In the genomic region with DNA sequence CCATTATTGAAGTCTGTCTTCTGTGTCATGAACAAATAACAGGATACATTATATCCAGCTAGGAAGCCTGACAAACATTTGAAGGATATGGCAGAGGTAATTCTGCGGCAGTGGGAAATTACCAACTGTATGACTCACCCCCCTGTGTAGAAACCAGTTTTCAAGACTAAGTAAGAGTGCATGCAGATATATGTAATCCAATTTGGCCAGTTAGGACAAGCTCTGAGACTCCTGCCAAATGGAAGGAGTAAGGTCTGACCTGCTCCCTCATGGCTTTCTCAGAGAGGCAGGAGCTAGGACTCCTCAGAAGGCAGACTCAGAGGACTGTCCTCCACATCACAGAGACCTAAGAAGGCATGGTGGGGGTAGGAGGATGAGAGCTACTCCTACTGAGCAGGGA, we compare ENCODE assay signal across 33 mouse cellular contexts. TPM values are rescaled to one million over a fixed set of nuclear protein-coding genes. Genes with fewer than 3 reads are reported as not detected.
DNase-seq lines count a peak whose midpoint lies in the region; ATAC-seq and TF ChIP-seq lines count a peak whose summit lies in the region.
"Had no signal": no experiment of that assay in that cellular context is flagged by ENCODE, and none has a peak within 500 bp of the region (broad histone marks: within the 10 kb centered on the region; RNA-seq: fewer than 3 reads in every experiment).

No protein-coding gene starts in this region.

- no peak overlapping the region for H3K27ac ChIP-seq in stomach, embryonic 16.5 days (ENCODE audit: low read length)
- no peak overlapping the region for H3K27ac ChIP-seq in stomach, postnatal 0 days (replicated peaks)
- H3K27ac ChIP-seq in liver, embryonic 11.5 days (ENCODE audit: low read depth, low read length), result no peak overlapping the region
- H3K27ac ChIP-seq: embryonic facial prominence, embryonic 10.5 days; embryonic facial prominence, embryonic 13.5 days; forebrain, embryonic 10.5 days; forebrain, embryonic 13.5 days; heart, adult 2 months; heart, embryonic 10.5 days; heart, embryonic 13.5 days; hindbrain, embryonic 12.5 days; hindbrain, embryonic 15.5 days; intestine, embryonic 15.5 days had no signal

- 0 out of 2 replicates have a peak, but pooled peaks have one; percentile 29 for ATAC-seq in stomach, embryonic 16.5 days (ENCODE audit: insufficient read depth, low FRiP score)
- ATAC-seq in stomach, postnatal 0 days (ENCODE audit: low FRiP score, low TSS enrichment), result no peak
- no peak for ATAC-seq in liver, embryonic 11.5 days (replicated peaks; ENCODE audit: low FRiP score)
- ATAC-seq: CD4-positive, CD25-positive, alpha-beta regulatory T cell, adult 4 months; forebrain, embryonic 13.5 days; forebrain, embryonic 16.5 days; intestine, embryonic 15.5 days; Patski had no signal

- H3K27me3 ChIP-seq in stomach, embryonic 16.5 days (ENCODE audit: control insufficient read depth, insufficient read depth, low read length), result no peaks in the 10 kb centered on the region
- no peaks in the 10 kb centered on the region for H3K27me3 ChIP-seq in stomach, postnatal 0 days (ENCODE audit: control insufficient read depth, insufficient read depth, low read length)
- H3K27me3 ChIP-seq in liver, embryonic 11.5 days (replicated peaks; ENCODE audit: control insufficient read depth, insufficient read depth, low read length), result no peaks in the 10 kb centered on the region
- H3K27me3 ChIP-seq: embryonic facial prominence, embryonic 13.5 days; forebrain, embryonic 13.5 days; heart, embryonic 13.5 days; hindbrain, embryonic 12.5 days; hindbrain, embryonic 15.5 days; intestine, embryonic 15.5 days; Patski had no signal

- no peak for TF ChIP-seq EP300 in stomach, postnatal 0 days (optimal IDR thresholded peaks at IDR 0.05)

- H3K9me3 ChIP-seq in stomach, embryonic 16.5 days (replicated peaks; ENCODE audit: control insufficient read depth, low read length), result no peaks in the 10 kb centered on the region
- no peaks in the 10 kb centered on the region for H3K9me3 ChIP-seq in stomach, postnatal 0 days (ENCODE audit: control insufficient read depth, low read length)
- no peaks in the 10 kb centered on the region for H3K9me3 ChIP-seq in liver, embryonic 11.5 days (ENCODE audit: control insufficient read depth, low read length)
- H3K9me3 ChIP-seq: embryonic facial prominence, embryonic 10.5 days; embryonic facial prominence, embryonic 13.5 days; forebrain, embryonic 10.5 days; forebrain, embryonic 13.5 days; heart, embryonic 10.5 days; heart, embryonic 13.5 days; hindbrain, embryonic 12.5 days; hindbrain, embryonic 15.5 days; intestine, embryonic 15.5 days had no signal

- H3K9ac ChIP-seq in stomach, embryonic 16.5 days (ENCODE audit: low read length), result no peak overlapping the region
- H3K9ac ChIP-seq in stomach, postnatal 0 days (ENCODE audit: low read length), result no peak overlapping the region
- no peak overlapping the region for H3K9ac ChIP-seq in liver, embryonic 11.5 days (ENCODE audit: low read depth, low read length)
- H3K9ac ChIP-seq: embryonic facial prominence, embryonic 13.5 days; forebrain, embryonic 13.5 days; heart, embryonic 13.5 days; hindbrain, embryonic 12.5 days; hindbrain, embryonic 15.5 days; intestine, embryonic 15.5 days had no signal

- H3K4me1 ChIP-seq in stomach, embryonic 16.5 days (ENCODE audit: control insufficient read depth, insufficient read depth, low read length), result no peaks in the 10 kb centered on the region
- no peaks in the 10 kb centered on the region for H3K4me1 ChIP-seq in stomach, postnatal 0 days (replicated peaks; ENCODE audit: control insufficient read depth, insufficient read depth)
- H3K4me1 ChIP-seq in liver, embryonic 11.5 days (replicated peaks; ENCODE audit: control insufficient read depth, insufficient read depth, low read length), result peaks cover 12% of the 10 kb centered on the region
- H3K4me1 ChIP-seq: forebrain, embryonic 13.5 days; hindbrain, embryonic 12.5 days; intestine, embryonic 15.5 days had no signal

- no peak overlapping the region for H3K4me2 ChIP-seq in stomach, embryonic 16.5 days (ENCODE audit: low read depth, low read length)
- no peak overlapping the region for H3K4me2 ChIP-seq in stomach, postnatal 0 days (replicated peaks; ENCODE audit: low read depth)
- no peak overlapping the region for H3K4me2 ChIP-seq in liver, embryonic 11.5 days
- H3K4me2 ChIP-seq: embryonic facial prominence, embryonic 13.5 days; forebrain, embryonic 13.5 days; heart, embryonic 13.5 days; hindbrain, embryonic 12.5 days; hindbrain, embryonic 15.5 days; intestine, embryonic 15.5 days had no signal

- TF ChIP-seq CTCF in stomach, postnatal 0 days (IDR thresholded peaks at IDR 0.05; ENCODE audit: low read depth), result no peak

- WGBS in stomach, embryonic 16.5 days, result 67% methylated on average over 1 of the region's 1 CpGs
- 45% methylated on average over 1 of the region's 1 CpGs for WGBS in stomach, postnatal 0 days
- 76% methylated on average over 1 of the region's 1 CpGs for WGBS in liver, embryonic 11.5 days

- H3K4me3 ChIP-seq in stomach, embryonic 16.5 days (replicated peaks; ENCODE audit: low read length), result no peak overlapping the region
- H3K4me3 ChIP-seq in stomach, postnatal 0 days (ENCODE audit: low read depth, low read length), result no peak overlapping the region
- H3K4me3 ChIP-seq in liver, embryonic 11.5 days (ENCODE audit: low read depth, low read length), result no peak overlapping the region
- H3K4me3 ChIP-seq: embryonic facial prominence, embryonic 10.5 days; embryonic facial prominence, embryonic 13.5 days; erythroblast, embryonic 14.5 days; forebrain, embryonic 10.5 days; forebrain, embryonic 13.5 days; heart, adult 2 months; heart, embryonic 10.5 days; heart, embryonic 13.5 days; hindbrain, embryonic 12.5 days; hindbrain, embryonic 15.5 days; intestine, embryonic 15.5 days had no signal

- no peak for DNase-seq in stomach, postnatal 0 days (ENCODE audit: low spot score)
- DNase-seq in 3T3-L1 (ENCODE audit: low read depth, low spot score) (peak; percentile 83), MN1 (ENCODE audit: low spot score) (peak; percentile 50)
- DNase-seq in fat pad, adult 2 months (ENCODE audit: extremely low read depth, low read depth, low spot score), result peak; percentile 68
- no peak for DNase-seq in liver, embryonic 11.5 days (ENCODE audit: low spot score)
- no peak for DNase-seq in retina, postnatal 1 day
- DNase-seq in thymus, postnatal 25 days, result no peak
- DNase-seq: adrenal gland, adult 2 months; adrenal gland, postnatal 14 days; B cell, adult 2 months; cerebellum, adult 11 months; cerebellum, adult 2 months; cerebellum, postnatal 10 days; cerebellum, postnatal 36 days; embryo, embryonic 11 days; gastrocnemius, postnatal 10 days; heart, adult 2 months; heart, postnatal 14 days; kidney, adult 11 months had no signal

- no peaks in the 10 kb centered on the region for H3K36me3 ChIP-seq in stomach, embryonic 16.5 days (ENCODE audit: control insufficient read depth, insufficient read depth, low read length)
- no peaks in the 10 kb centered on the region for H3K36me3 ChIP-seq in stomach, postnatal 0 days (ENCODE audit: control insufficient read depth, insufficient read depth, low read length)
- H3K36me3 ChIP-seq in liver, embryonic 11.5 days (ENCODE audit: control insufficient read depth, insufficient read depth, low read length), result no peaks in the 10 kb centered on the region
- H3K36me3 ChIP-seq: embryonic facial prominence, embryonic 10.5 days; embryonic facial prominence, embryonic 13.5 days; forebrain, embryonic 10.5 days; heart, embryonic 10.5 days; heart, embryonic 13.5 days; hindbrain, embryonic 12.5 days; hindbrain, embryonic 15.5 days; intestine, embryonic 15.5 days had no signal

RNA-seq across cellular contexts. Expression of a gene that starts 57.6 kb away (rescaled TPM):
- 3.1 and 3.6 TPM in 2 replicates for polyA plus RNA-seq in stomach, embryonic 16.5 days (2015; fragmentation: Nextera tagmentation; extraction: Ambion mirVana)
- 6.9 and 7.5 TPM in 2 replicates for polyA plus RNA-seq in stomach, postnatal 0 days (2015; fragmentation: Nextera tagmentation; extraction: Ambion mirVana)
- polyA plus RNA-seq in liver, embryonic 11.5 days (2014; fragmentation: Nextera tagmentation; extraction: Ambion mirVana), result 11.0 and 11.6 TPM in 2 replicates

Comparison
In these comparisons a context has a peak if more than half of its experiments do, and no peak if none do; other contexts are left out.
1. DNase-seq: peak in 3T3-L1 (single experiment), MN1 (single experiment) and fat pad, adult 2 months (single experiment); none in stomach, postnatal 0 days (single experiment), liver, embryonic 11.5 days (single experiment), retina, postnatal 1 day (single experiment) and thymus, postnatal 25 days (single experiment).